Mouse (Mus musculus) layer of hippocampus, adult 18-20 months (tissue): ENCODE results near the gene Angptl6. TPM values are rescaled to one million over a fixed set of nuclear protein-coding genes. Genes with fewer than 3 reads are reported as not detected.
A peak's percentile ranks its signal among the peaks of the same experiment; 100 is the strongest.
"Not testable (repeated sequence)": the region's sequence is repeated elsewhere in the genome, so short reads cannot be mapped to it uniquely, and the experiment has no call there.

Source experiments
- DNase-seq, 2 experiments: peaks; one replicate each; pipeline ENCODE4 v3.0.0; 2022; ENCODE audit warnings: low spot score in 2 of 2
- microRNA-seq, 2 experiments: library from miRNA; unstranded; fragments of <30 nt; microRNA quantifications; one replicate each; pipeline ENCODE4 v1.2.0; 2021
- total RNA-seq, 2 experiments: library from RNA; stranded (reverse); gene quantifications; 2 replicates each; pipeline ENCODE4 v1.2.3; 2021

Angptl6 gene
- total RNA-seq, 2 experiments from 2014 or later = 9.9 to 10.6 TPM

GRCm38 (mm10) chr9:20842211-20842610 lies 37.3 kb downstream of the Angptl6 start:
- no peak for DNase-seq

GRCm38 (mm10) chr9:20838931-20839330 lies 40.6 kb downstream of the Angptl6 start:
- DNase-seq = no peak

- DNase-seq = no peak
Observed at GRCm38 (mm10) chr9:20837184-20837947, 42.2 kb downstream of the Angptl6 start.

GRCm38 (mm10) chr9:20835431-20835954 lies 44.0 kb downstream of the Angptl6 start:
- not testable (repeated sequence) for DNase-seq

- DNase-seq = no peak
Observed at GRCm38 (mm10) chr9:20834881-20835280, 44.6 kb downstream of the Angptl6 start.

GRCm38 (mm10) chr9:20830901-20831643 lies 48.5 kb downstream of the Angptl6 start:
- DNase-seq = peak; percentile 89 to 96

GRCm38 (mm10) chr9:20828127-20828526 lies 51.4 kb downstream of the Angptl6 start:
- no peak for DNase-seq

GRCm38 (mm10) chr9:20825781-20826180 lies 53.7 kb downstream of the Angptl6 start:
- no peak for DNase-seq

Small RNAs within 50 kb of the gene (microRNA-seq; reads per million reads assigned to microRNA genes)
- 0.49 to 0.98 reads per million in 2 experiments for gene Mir7081

Other genes with a start within 250 kb of the Angptl6 start
- 100 to 1,000 TPM; 287 to 295 TPM for gene Ubl5, start 236.8 kb downstream of the Angptl6 start, total RNA-seq
- gene Fbxl12, start 235.0 kb downstream of the Angptl6 start, total RNA-seq = 10 to 100 TPM; 22.5 to 22.7 TPM
- 10 to 100 TPM; 33.9 to 34.8 TPM for gene Pin1, start 227.6 kb downstream of the Angptl6 start, total RNA-seq
- 10 to 100 TPM; 32.0 to 38.5 TPM for gene Olfm2, start 133.4 kb downstream of the Angptl6 start, total RNA-seq
- 1 to 10 TPM; 1.7 to 2.0 TPM for gene Col5a3, start 64.7 kb downstream of the Angptl6 start, total RNA-seq
- gene Rdh8, start 61.2 kb downstream of the Angptl6 start, total RNA-seq = not detected
- 10 to 100 TPM; 66.8 to 70.4 TPM for gene A230050P20Rik, start 11.1 kb downstream of the Angptl6 start, total RNA-seq
- 10 to 100 TPM; 24.1 to 25.3 TPM for gene Ppan, start 8.4 kb upstream of the Angptl6 start, total RNA-seq
- gene Eif3g, start 18.9 kb upstream of the Angptl6 start, total RNA-seq = 100 to 1,000 TPM; 124 to 132 TPM
- gene Dnmt1, start 80.2 kb upstream of the Angptl6 start, total RNA-seq = 10 to 100 TPM; 32.1 to 34.7 TPM
- gene S1pr2, start 97.1 kb upstream of the Angptl6 start, total RNA-seq = 1 to 10 TPM; 1.6 to 2.1 TPM
- gene Mrpl4, start 123.0 kb upstream of the Angptl6 start, total RNA-seq = 10 to 100 TPM; 61.0 to 61.9 TPM
- gene Icam1, start 136.3 kb upstream of the Angptl6 start, total RNA-seq = 1 to 10 TPM; 2.0 to 2.6 TPM
- gene Icam4, start 149.6 kb upstream of the Angptl6 start, total RNA-seq = 1 to 10 TPM in 1 of 2 experiments, under 1 TPM in 1; 0.97 to 1.2 TPM
- gene Icam5, start 152.3 kb upstream of the Angptl6 start, total RNA-seq = 100 to 1,000 TPM; 379 to 387 TPM
- gene Zglp1, start 187.4 kb upstream of the Angptl6 start, total RNA-seq = not detected
- gene Gm49373, start 193.4 kb upstream of the Angptl6 start, total RNA-seq = 1 to 10 TPM; 1.6 to 2.9 TPM
- gene Fdx1l, start 193.9 kb upstream of the Angptl6 start, total RNA-seq = 10 to 100 TPM; 54.0 to 65.5 TPM
- 1 to 10 TPM; 2.2 to 2.7 TPM for gene Gm38431, start 212.3 kb upstream of the Angptl6 start, total RNA-seq
- 10 to 100 TPM; 32.9 TPM for gene Raver1, start 212.3 kb upstream of the Angptl6 start, total RNA-seq